Mouse (Mus musculus): ENCODE data around the gene Dbx2. TPM values are rescaled to one million over a fixed set of nuclear protein-coding genes. Genes with fewer than 3 reads are reported as not detected.

Dbx2 gene
- polyA plus RNA-seq, 1 experiment from 2014 or later: 1.1 TPM

DNA sequence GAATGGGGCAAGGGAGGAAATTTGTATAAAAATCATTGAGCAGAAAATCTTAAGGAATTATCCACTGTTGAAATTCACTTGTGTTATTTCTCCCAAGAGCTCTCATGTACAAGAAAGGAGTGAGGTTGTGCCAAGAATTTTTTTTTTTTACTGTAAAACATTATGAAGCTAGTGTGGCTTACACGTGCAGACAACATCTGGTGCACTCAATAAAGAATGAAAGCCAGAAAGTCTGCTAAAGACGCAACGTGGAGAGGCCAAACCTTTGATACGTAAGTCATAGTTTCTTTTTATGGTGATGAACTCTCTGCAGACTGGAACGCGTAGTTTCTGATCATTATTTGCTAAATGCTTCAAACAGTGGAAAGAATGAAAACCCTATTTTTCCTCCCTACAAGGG is 54.6 kb downstream of the Dbx2 start:
- H3K9ac ChIP-seq (ENCODE audit: low read length): no peak overlapping the region
- no peak overlapping the region for H3K27ac ChIP-seq (replicated peaks; ENCODE audit: low read depth, low read length)
- no peak overlapping the region for H3K4me3 ChIP-seq (ENCODE audit: low read depth, low read length)
- H3K9me3 ChIP-seq (ENCODE audit: control insufficient read depth, low read length): no peaks in the 10 kb centered on the region
- no peak overlapping the region for H3K4me2 ChIP-seq (ENCODE audit: low read depth, severe bottlenecking)
- no peak for DNase-seq (ENCODE audit: low spot score)
- no peak for ATAC-seq (ENCODE audit: insufficient number of reproducible peaks, low FRiP score, low TSS enrichment, low read depth)
- H3K4me1 ChIP-seq (ENCODE audit: control insufficient read depth, insufficient read depth, low read length): no peaks in the 10 kb centered on the region
- no peaks in the 10 kb centered on the region for H3K27me3 ChIP-seq (ENCODE audit: control insufficient read depth, insufficient read depth, low read length)
- 58% methylated on average over 6 of the region's 6 CpGs for WGBS
- H3K36me3 ChIP-seq (ENCODE audit: control insufficient read depth, insufficient read depth, low read length): no peaks in the 10 kb centered on the region

DNA sequence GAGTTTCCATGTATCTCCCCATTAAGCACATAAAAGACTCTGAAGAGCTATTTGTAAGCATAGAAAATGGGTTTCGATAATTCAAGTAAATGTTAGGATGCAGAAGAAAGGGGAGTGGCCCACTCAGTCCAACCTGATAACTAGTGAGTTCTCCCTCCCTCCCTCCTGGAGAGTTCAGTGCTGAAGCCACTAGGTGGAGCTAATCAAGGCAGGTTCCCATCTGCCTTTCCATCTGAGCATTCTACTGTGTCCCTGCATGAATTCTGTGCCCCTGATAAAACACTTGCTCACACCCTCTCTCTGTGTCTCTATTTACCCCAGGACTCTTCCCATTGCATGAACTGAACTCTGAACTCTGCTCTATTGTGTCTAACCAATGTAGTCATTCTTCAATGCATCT is 57.1 kb downstream of the Dbx2 start:
- peak; percentile 50 for DNase-seq (ENCODE audit: low spot score)
- H3K4me1 ChIP-seq (ENCODE audit: control insufficient read depth, insufficient read depth, low read length): no peaks in the 10 kb centered on the region
- WGBS: 84% methylated on average over 1 of the region's 1 CpGs

DNA sequence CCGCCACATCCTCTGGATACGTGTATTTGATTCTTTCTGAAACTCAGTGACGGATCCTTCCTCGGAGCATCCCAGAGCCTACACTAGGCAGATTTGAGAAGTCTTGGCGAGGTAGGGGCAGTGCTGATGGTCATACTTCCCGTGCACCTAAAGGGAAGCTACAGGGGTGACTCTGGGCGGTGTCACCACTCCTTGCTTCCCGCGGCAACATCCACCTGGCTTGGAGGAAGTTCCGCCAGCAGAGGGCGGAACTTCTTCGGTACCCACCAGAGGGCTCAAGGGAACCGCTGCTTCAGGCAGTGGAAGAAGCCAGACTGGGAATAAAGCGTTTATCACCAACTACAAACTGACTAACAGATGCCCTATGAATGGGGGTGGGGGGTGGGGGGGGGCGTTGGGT is 68.9 kb downstream of the Dbx2 start:
- Histone ChIP-seq H3K4me3 (ENCODE audit: low read depth, low read length) (no peak overlapping the region), H3K9me3 (ENCODE audit: control insufficient read depth, low read length) (no peaks in the 10 kb centered on the region), H3K27ac (replicated peaks; ENCODE audit: low read depth, low read length) (no peak overlapping the region), H3K27me3 (ENCODE audit: control insufficient read depth, insufficient read depth, low read length) (no peaks in the 10 kb centered on the region), H3K4me1 (ENCODE audit: control insufficient read depth, insufficient read depth, low read length) (no peaks in the 10 kb centered on the region), H3K36me3 (ENCODE audit: control insufficient read depth, insufficient read depth, low read length) (no peaks in the 10 kb centered on the region), H3K9ac (ENCODE audit: low read length) (no peak overlapping the region), H3K4me2 (ENCODE audit: low read depth, severe bottlenecking) (no peak overlapping the region)
- WGBS: 91% methylated on average over 15 of the region's 15 CpGs
- no peak for ATAC-seq (ENCODE audit: insufficient number of reproducible peaks, low FRiP score, low TSS enrichment, low read depth)
- no peak for DNase-seq (ENCODE audit: low spot score)

More for the DNA sequence above, 57.1 kb downstream of the Dbx2 start:
- Histone ChIP-seq H3K27me3 (ENCODE audit: control insufficient read depth, insufficient read depth, low read length) (no peaks in the 10 kb centered on the region), H3K4me2 (ENCODE audit: low read depth, severe bottlenecking) (no peak overlapping the region), H3K36me3 (ENCODE audit: control insufficient read depth, insufficient read depth, low read length) (no peaks in the 10 kb centered on the region), H3K9me3 (ENCODE audit: control insufficient read depth, low read length) (no peaks in the 10 kb centered on the region), H3K27ac (replicated peaks; ENCODE audit: low read depth, low read length) (no peak overlapping the region), H3K4me3 (ENCODE audit: low read depth, low read length) (no peak overlapping the region), H3K9ac (ENCODE audit: low read length) (no peak overlapping the region)
- no peak for ATAC-seq (ENCODE audit: insufficient number of reproducible peaks, low FRiP score, low TSS enrichment, low read depth)

DNA sequence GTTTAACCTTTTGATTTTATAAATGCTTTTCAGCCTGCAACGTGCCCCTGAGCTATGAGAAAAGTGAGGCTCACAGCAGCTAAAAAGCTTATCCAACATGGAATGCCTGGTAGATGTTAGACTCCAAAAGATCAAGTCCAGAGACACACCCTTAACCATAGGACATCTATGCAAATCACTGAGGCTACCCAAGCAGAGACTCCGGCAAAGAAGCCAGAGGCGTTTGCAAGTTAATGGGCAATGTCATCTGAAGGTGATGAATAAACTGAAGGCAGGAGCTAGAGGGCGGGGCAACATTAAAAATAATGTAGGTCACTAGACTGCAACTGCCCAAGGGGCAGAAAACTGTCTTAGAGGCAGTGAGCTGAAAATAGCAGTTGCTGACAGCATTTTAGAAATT is 70.9 kb downstream of the Dbx2 start:
- H3K36me3 ChIP-seq (ENCODE audit: control insufficient read depth, insufficient read depth, low read length): no peaks in the 10 kb centered on the region
- no peak overlapping the region for H3K9ac ChIP-seq (ENCODE audit: low read length)
- no peak overlapping the region for H3K4me3 ChIP-seq (ENCODE audit: low read depth, low read length)
- WGBS: 62% methylated on average over 4 of the region's 4 CpGs
- H3K9me3 ChIP-seq (ENCODE audit: control insufficient read depth, low read length): no peaks in the 10 kb centered on the region
- H3K4me2 ChIP-seq (ENCODE audit: low read depth, severe bottlenecking): no peak overlapping the region
- no peak overlapping the region for H3K27ac ChIP-seq (replicated peaks; ENCODE audit: low read depth, low read length)
- H3K27me3 ChIP-seq (ENCODE audit: control insufficient read depth, insufficient read depth, low read length): no peaks in the 10 kb centered on the region
- DNase-seq (ENCODE audit: low spot score) (no peak), ATAC-seq (ENCODE audit: insufficient number of reproducible peaks, low FRiP score, low TSS enrichment, low read depth) (no peak)
- H3K4me1 ChIP-seq (ENCODE audit: control insufficient read depth, insufficient read depth, low read length): no peaks in the 10 kb centered on the region

DNA sequence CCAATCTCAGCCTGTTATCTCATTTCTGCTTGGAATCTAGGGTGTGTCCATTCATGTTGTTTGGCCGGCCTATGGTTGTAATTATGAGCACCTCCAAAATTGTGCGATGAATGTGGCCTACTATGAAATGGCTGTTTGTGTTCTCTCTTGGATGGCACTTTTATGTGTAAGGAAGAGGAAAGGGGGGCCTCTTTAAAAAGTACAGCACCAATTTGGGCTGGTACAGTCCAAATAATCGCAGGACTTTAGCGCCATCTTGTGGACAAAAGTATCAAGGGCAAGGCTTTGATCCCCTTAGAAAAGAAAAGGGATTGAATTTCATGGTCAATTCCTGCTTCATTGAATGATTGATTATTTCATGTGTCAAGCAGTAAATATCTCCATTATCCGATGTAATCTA is 81.1 kb downstream of the Dbx2 start:
- Histone ChIP-seq H3K4me3 (ENCODE audit: low read depth, low read length) (no peak overlapping the region), H3K9ac (ENCODE audit: low read length) (no peak overlapping the region), H3K4me1 (ENCODE audit: control insufficient read depth, insufficient read depth, low read length) (no peaks in the 10 kb centered on the region), H3K9me3 (ENCODE audit: control insufficient read depth, low read length) (no peaks in the 10 kb centered on the region), H3K4me2 (ENCODE audit: low read depth, severe bottlenecking) (no peak overlapping the region), H3K36me3 (ENCODE audit: control insufficient read depth, insufficient read depth, low read length) (no peaks in the 10 kb centered on the region), H3K27ac (replicated peaks; ENCODE audit: low read depth, low read length) (no peak overlapping the region), H3K27me3 (ENCODE audit: control insufficient read depth, insufficient read depth, low read length) (no peaks in the 10 kb centered on the region)
- DNase-seq (ENCODE audit: low spot score) (peak; percentile 73), ATAC-seq (ENCODE audit: insufficient number of reproducible peaks, low FRiP score, low TSS enrichment, low read depth) (no peak)
- 14% methylated on average over 5 of the region's 5 CpGs for WGBS

Other genes starting within 250 kb of the Dbx2 start
- gene Nell2, start 127.4 kb downstream of the Dbx2 start, polyA plus RNA-seq (2014; fragmentation: Nextera tagmentation; extraction: Ambion mirVana): 3.2 and 4.2 TPM in 2 replicates
- gene Ano6, start 134.9 kb upstream of the Dbx2 start, polyA plus RNA-seq (2014; fragmentation: Nextera tagmentation; extraction: Ambion mirVana): 41.9 and 51.3 TPM in 2 replicates